Mouse (Mus musculus) midbrain, embryonic 16.5 days (tissue): Measurements from ENCODE around the gene Pdzd2. TPM values are rescaled to one million over a fixed set of nuclear protein-coding genes. Genes with fewer than 3 reads are reported as not detected.

Experiments used
- ATAC-seq: fragments of 200-750 bp; cut with Nextera tagmentation; 2 replicates; pipeline ENCODE4 v1.8.0; 2017; ENCODE audit warnings: moderate TSS enrichment
- H3K27ac ChIP-seq: fragments of 300-500 bp; sonication (generic); 2 replicates; pipeline ENCODE4 v1.5.1; 2014; ENCODE audit warnings: mild to moderate bottlenecking, low read length, mixed read lengths
- H3K27me3 ChIP-seq: fragments of 300-500 bp; sonication (generic); 2 replicates; pipeline ENCODE4 v1.6.1; 2014; ENCODE audit warnings: low read depth, low read length, mixed read lengths; ENCODE audit not compliant: control insufficient read depth, insufficient read depth
- H3K36me3 ChIP-seq: fragments of 300-500 bp; sonication (generic); 2 replicates; pipeline ENCODE4 v1.6.1; 2014; ENCODE audit warnings: mild to moderate bottlenecking, low read length, moderate library complexity, mixed read lengths; ENCODE audit not compliant: control insufficient read depth, insufficient read depth
- H3K4me1 ChIP-seq: fragments of 300-500 bp; sonication (generic); 2 replicates; pipeline ENCODE4 v1.6.1; 2014; ENCODE audit warnings: mild to moderate bottlenecking, low read length, mixed read lengths; ENCODE audit not compliant: control insufficient read depth, insufficient read depth
- H3K4me2 ChIP-seq: fragments of 300-500 bp; sonication (generic); 2 replicates; pipeline ENCODE4 v1.6.1; 2014; ENCODE audit warnings: mild to moderate bottlenecking, low read length, mixed read lengths
- H3K4me3 ChIP-seq: fragments of 300-500 bp; sonication (generic); 2 replicates; pipeline ENCODE4 v1.5.1; 2014; ENCODE audit warnings: low read depth, mild to moderate bottlenecking, low read length, moderate library complexity, mixed read lengths
- H3K9ac ChIP-seq: fragments of 300-500 bp; sonication (generic); 2 replicates; pipeline ENCODE4 v1.6.1; 2014; ENCODE audit warnings: low read depth, low read length, mixed read lengths
- H3K9me3 ChIP-seq: fragments of 300-500 bp; sonication (generic); replicated peaks from 2 replicates; pipeline ENCODE4 v1.6.1; 2014; ENCODE audit warnings: mild to moderate bottlenecking, low read length, mixed read lengths; ENCODE audit not compliant: control insufficient read depth, poor library complexity, severe bottlenecking
- WGBS: fragments of 180-500 bp; shearing (Covaris S2); extraction: QIAGEN DNeasy Blood & Tissue Kit; methylation state at CpG from one replicate; pipeline ENCODE4 v1.1.7; 2014; 5-methylcytosine and 5-hydroxymethylcytosine counted together
- polyA plus RNA-seq: library from polyadenylated mRNA; unstranded; fragments of >200 nt; fragmentation: Nextera tagmentation; extraction: Ambion mirVana; gene quantifications from 2 replicates; pipeline ENCODE4 v1.2.1, GENCODE M21; 2015

Gene Pdzd2
- polyA plus RNA-seq, 1 experiment from 2014 or later, result 14.5 TPM

GRCm38 (mm10) chr15:12513526-12513925 lies 226.2 kb downstream of the Pdzd2 start:
- Histone ChIP-seq H3K36me3 (no peaks in the 10 kb centered on the region), H3K4me3 (no peak overlapping the region), H3K9ac (no peak overlapping the region), H3K9me3 (no peaks in the 10 kb centered on the region), H3K4me1 (no peaks in the 10 kb centered on the region), H3K27me3 (no peaks in the 10 kb centered on the region), H3K4me2 (no peak overlapping the region), H3K27ac (no peak overlapping the region)
- WGBS, result 78% methylated on average over 9 of the region's 9 CpGs
- ATAC-seq, result no peak

- H3K36me3 ChIP-seq, result no peaks in the 10 kb centered on the region
- no peak overlapping the region for H3K4me3 ChIP-seq
- no peak overlapping the region for H3K4me2 ChIP-seq
- H3K27me3 ChIP-seq, result no peaks in the 10 kb centered on the region
- H3K9me3 ChIP-seq, result no peaks in the 10 kb centered on the region
- H3K27ac ChIP-seq, result no peak overlapping the region
- WGBS, result 94% methylated on average over 10 of the region's 10 CpGs
- peaks cover 20% of the 10 kb centered on the region for H3K4me1 ChIP-seq
- no peak overlapping the region for H3K9ac ChIP-seq
- ATAC-seq, result no peak
Measured at GRCm38 (mm10) chr15:12508765-12509377, 230.9 kb downstream of the Pdzd2 start.

DNA sequence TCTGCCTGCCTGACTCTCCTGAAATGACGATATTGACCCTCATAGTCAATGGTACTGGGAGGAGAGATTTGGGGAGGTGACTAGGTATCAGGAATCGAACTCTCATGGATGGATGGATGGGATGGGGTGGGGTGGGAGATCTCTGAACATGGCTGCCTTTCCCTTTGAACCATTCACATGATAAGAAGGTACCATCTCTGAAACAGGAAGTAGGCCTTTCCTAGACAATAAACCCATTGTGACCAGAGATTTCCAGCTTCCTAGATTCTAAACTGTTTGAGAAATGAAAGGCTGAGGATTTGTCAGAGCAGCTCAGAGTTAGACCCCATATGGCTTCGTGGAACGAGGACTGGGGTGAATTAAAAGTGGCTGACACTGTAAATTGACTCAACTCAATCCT lies 232.2 kb downstream of the Pdzd2 start:
- Histone ChIP-seq H3K4me2 (no peak overlapping the region), H3K4me3 (no peak overlapping the region), H3K27me3 (no peaks in the 10 kb centered on the region), H3K36me3 (no peaks in the 10 kb centered on the region), H3K4me1 (peaks cover 20% of the 10 kb centered on the region), H3K9me3 (no peaks in the 10 kb centered on the region), H3K9ac (no peak overlapping the region), H3K27ac (no peak overlapping the region)
- 78% methylated on average over 4 of the region's 4 CpGs for WGBS
- ATAC-seq, result no peak

DNA sequence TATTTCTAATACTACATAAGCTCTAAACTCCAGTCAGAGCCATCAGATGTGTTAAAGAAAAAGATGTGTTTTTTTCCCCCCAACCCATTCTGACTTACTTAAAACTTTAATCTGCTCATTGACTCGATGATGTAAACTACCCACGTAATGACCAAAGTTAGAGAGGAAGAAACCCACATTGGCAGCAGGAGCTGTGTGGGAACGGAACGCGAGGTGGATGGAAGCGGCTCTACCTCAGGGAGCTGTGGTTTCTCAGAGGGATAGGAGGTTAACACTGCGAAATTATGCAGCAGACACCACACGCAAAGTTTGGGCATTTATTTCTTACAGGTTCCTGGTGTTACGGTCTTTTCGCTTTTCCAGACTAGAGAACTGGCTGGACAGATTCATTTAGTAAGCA lies 233.2 kb downstream of the Pdzd2 start:
- no peaks in the 10 kb centered on the region for H3K9me3 ChIP-seq
- H3K27ac ChIP-seq, result peak overlapping the region; percentile 20; the same call in 1 of the 2 replicates
- no peaks in the 10 kb centered on the region for H3K36me3 ChIP-seq
- no peak overlapping the region for H3K9ac ChIP-seq
- no peak for ATAC-seq
- no peak overlapping the region for H3K4me3 ChIP-seq
- H3K4me2 ChIP-seq, result no peak overlapping the region
- H3K27me3 ChIP-seq, result no peaks in the 10 kb centered on the region
- WGBS, result 49% methylated on average over 10 of the region's 10 CpGs
- peaks cover 24% of the 10 kb centered on the region for H3K4me1 ChIP-seq

GRCm38 (mm10) chr15:12506085-12506484 lies 233.6 kb downstream of the Pdzd2 start:
- H3K9ac ChIP-seq, result no peak overlapping the region
- peaks cover 28% of the 10 kb centered on the region for H3K4me1 ChIP-seq
- no peaks in the 10 kb centered on the region for H3K9me3 ChIP-seq
- H3K4me2 ChIP-seq, result no peak overlapping the region
- H3K4me3 ChIP-seq, result no peak overlapping the region
- H3K36me3 ChIP-seq, result no peaks in the 10 kb centered on the region
- peak; percentile 44; the same call in 1 of the 2 replicates for ATAC-seq
- 26% methylated on average over 4 of the region's 4 CpGs for WGBS
- no peak overlapping the region for H3K27ac ChIP-seq
- H3K27me3 ChIP-seq, result no peaks in the 10 kb centered on the region

DNA sequence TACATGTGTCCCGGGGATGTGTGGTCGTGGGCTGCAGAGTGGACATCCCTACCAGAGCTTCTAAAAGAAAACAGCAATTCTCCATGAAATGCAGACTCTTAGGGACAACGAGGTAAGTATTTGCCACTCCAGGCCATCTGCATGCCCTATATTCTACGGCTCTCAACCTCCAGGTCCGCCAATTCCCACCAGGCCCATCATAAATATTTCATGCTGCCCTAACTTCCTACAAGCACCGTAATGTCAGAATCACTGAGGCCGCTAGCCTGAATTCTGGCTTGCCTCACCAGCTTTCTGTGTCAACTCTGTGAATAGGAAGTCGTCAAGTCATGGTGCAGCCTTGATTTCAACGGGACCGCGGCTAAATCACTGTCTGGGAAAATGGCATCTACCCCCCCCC lies 234.2 kb downstream of the Pdzd2 start:
- 41% methylated on average over 11 of the region's 11 CpGs for WGBS
- H3K9ac ChIP-seq, result no peak overlapping the region
- H3K27ac ChIP-seq, result no peak overlapping the region
- no peak overlapping the region for H3K4me2 ChIP-seq
- no peak overlapping the region for H3K4me3 ChIP-seq
- ATAC-seq, result no peak
- no peaks in the 10 kb centered on the region for H3K36me3 ChIP-seq
- H3K27me3 ChIP-seq, result no peaks in the 10 kb centered on the region
- peaks cover 28% of the 10 kb centered on the region for H3K4me1 ChIP-seq
- H3K9me3 ChIP-seq, result no peaks in the 10 kb centered on the region

DNA sequence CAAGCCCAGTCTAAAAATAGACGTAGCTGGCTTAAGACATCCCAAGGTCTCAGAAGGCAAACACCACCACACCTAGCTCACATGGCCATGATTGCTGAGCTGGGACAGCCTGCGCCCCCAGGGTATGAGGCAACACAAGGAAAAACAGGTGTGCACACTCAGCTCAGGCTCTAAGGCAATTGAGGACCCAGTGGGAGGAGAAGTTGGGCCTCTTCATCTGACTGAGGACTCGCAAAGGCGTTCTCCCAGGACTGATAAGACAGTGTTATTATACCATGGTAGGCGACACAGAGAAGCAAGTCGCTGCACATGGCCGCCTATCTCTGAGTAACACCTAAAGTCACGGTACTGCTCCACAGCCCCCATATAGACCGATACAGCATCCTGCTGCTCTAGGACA lies 235.8 kb downstream of the Pdzd2 start:
- 94% methylated on average over 9 of the region's 9 CpGs for WGBS
- Histone ChIP-seq H3K9ac (no peak overlapping the region), H3K4me2 (no peak overlapping the region), H3K9me3 (no peaks in the 10 kb centered on the region), H3K27ac (no peak overlapping the region), H3K36me3 (no peaks in the 10 kb centered on the region), H3K4me1 (peaks cover 30% of the 10 kb centered on the region), H3K4me3 (no peak overlapping the region), H3K27me3 (no peaks in the 10 kb centered on the region)
- no peak for ATAC-seq

GRCm38 (mm10) chr15:12501924-12502548 lies 237.7 kb downstream of the Pdzd2 start:
- ATAC-seq, result peak; percentile 59

DNA sequence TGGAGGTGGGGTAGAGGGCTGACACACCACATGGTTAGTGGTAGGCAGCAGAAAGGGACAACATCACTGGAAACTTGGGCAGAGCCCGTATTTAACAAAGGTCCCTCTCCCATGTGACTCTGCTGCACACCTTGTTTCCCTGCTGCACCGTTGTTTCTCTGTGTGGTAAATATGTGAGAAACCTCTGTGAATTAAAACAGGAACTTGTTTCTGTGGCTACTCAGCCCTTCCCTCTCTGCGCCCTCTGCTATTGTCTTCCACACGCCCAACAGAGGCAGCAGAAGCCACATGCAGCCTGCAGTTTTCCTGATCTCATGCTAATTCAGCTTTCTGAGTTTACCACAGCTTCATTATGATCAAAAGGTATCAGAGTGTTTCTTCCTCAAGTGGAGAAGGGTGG lies 239.1 kb downstream of the Pdzd2 start:
- ATAC-seq, result no peak
- WGBS, result 50% methylated on average over 4 of the region's 4 CpGs
- Histone ChIP-seq H3K4me1 (peaks cover 13% of the 10 kb centered on the region), H3K27me3 (no peaks in the 10 kb centered on the region), H3K9me3 (no peaks in the 10 kb centered on the region), H3K4me3 (no peak overlapping the region), H3K9ac (no peak overlapping the region), H3K27ac (no peak overlapping the region), H3K4me2 (no peak overlapping the region), H3K36me3 (no peaks in the 10 kb centered on the region)

More at GRCm38 (mm10) chr15:12501924-12502548, 237.7 kb downstream of the Pdzd2 start:
- Histone ChIP-seq H3K9me3 (no peaks in the 10 kb centered on the region), H3K36me3 (no peaks in the 10 kb centered on the region), H3K27me3 (no peaks in the 10 kb centered on the region), H3K9ac (no peak overlapping the region), H3K4me3 (no peak overlapping the region), H3K4me1 (peaks cover 27% of the 10 kb centered on the region), H3K4me2 (no peak overlapping the region), H3K27ac (no peak overlapping the region)
- 29% methylated on average over 13 of the region's 13 CpGs for WGBS
